Mouse (Mus musculus) kidney, embryonic 16.5 days (tissue): ENCODE data around the gene Mfap2. TPM values are rescaled to one million over a fixed set of nuclear protein-coding genes. Genes with fewer than 3 reads are reported as not detected.

Experiments used
- ATAC-seq: fragments of 200-750 bp; cut with Nextera tagmentation; 2 replicates; pipeline ENCODE4 v1.8.0; 2017; ENCODE audit warnings: moderate TSS enrichment; ENCODE audit not compliant: low FRiP score, low TSS enrichment
- H3K27ac ChIP-seq: fragments of 300-500 bp; sonication (generic); 2 replicates; pipeline ENCODE4 v1.5.1; 2014; ENCODE audit warnings: low read length
- H3K27me3 ChIP-seq: fragments of 300-500 bp; sonication (generic); 2 replicates; pipeline ENCODE4 v1.6.1; 2014; ENCODE audit warnings: low read length, control low read depth, mixed read lengths; ENCODE audit not compliant: insufficient read depth
- H3K36me3 ChIP-seq: fragments of 300-500 bp; sonication (generic); 2 replicates; pipeline ENCODE4 v1.6.1; 2014; ENCODE audit warnings: low read length, control low read depth, mixed read lengths; ENCODE audit not compliant: insufficient read depth
- H3K4me1 ChIP-seq: fragments of 300-500 bp; sonication (generic); 2 replicates; pipeline ENCODE4 v1.6.1; 2014; ENCODE audit warnings: low read length, control low read depth, mixed read lengths; ENCODE audit not compliant: insufficient read depth
- H3K4me2 ChIP-seq: fragments of 300-500 bp; sonication (generic); replicated peaks from 2 replicates; pipeline ENCODE4 v1.6.1; 2014; ENCODE audit warnings: low read depth, low read length
- H3K4me3 ChIP-seq: fragments of 300-500 bp; sonication (generic); 2 replicates; pipeline ENCODE4 v1.5.1; 2014; ENCODE audit warnings: mild to moderate bottlenecking, low read length
- H3K9ac ChIP-seq: fragments of 300-500 bp; sonication (generic); replicated peaks from 2 replicates; pipeline ENCODE4 v1.6.1; 2014; ENCODE audit warnings: low read length
- H3K9me3 ChIP-seq: fragments of 300-500 bp; sonication (generic); 2 replicates; pipeline ENCODE4 v1.6.1; 2016; ENCODE audit warnings: low read length, control low read depth
- WGBS: fragments of 180-500 bp; shearing (Covaris S2); extraction: QIAGEN DNeasy Blood & Tissue Kit; methylation state at CpG from one replicate; pipeline ENCODE4 v1.1.7; 2014; 5-methylcytosine and 5-hydroxymethylcytosine counted together
- polyA plus RNA-seq: library from polyadenylated mRNA; unstranded; fragments of >200 nt; fragmentation: Nextera tagmentation; extraction: Ambion mirVana; gene quantifications from 2 replicates; pipeline ENCODE4 v1.2.1, GENCODE M21; 2015

The Mfap2 gene
- polyA plus RNA-seq, 1 experiment from 2014 or later, result 442 TPM

DNA sequence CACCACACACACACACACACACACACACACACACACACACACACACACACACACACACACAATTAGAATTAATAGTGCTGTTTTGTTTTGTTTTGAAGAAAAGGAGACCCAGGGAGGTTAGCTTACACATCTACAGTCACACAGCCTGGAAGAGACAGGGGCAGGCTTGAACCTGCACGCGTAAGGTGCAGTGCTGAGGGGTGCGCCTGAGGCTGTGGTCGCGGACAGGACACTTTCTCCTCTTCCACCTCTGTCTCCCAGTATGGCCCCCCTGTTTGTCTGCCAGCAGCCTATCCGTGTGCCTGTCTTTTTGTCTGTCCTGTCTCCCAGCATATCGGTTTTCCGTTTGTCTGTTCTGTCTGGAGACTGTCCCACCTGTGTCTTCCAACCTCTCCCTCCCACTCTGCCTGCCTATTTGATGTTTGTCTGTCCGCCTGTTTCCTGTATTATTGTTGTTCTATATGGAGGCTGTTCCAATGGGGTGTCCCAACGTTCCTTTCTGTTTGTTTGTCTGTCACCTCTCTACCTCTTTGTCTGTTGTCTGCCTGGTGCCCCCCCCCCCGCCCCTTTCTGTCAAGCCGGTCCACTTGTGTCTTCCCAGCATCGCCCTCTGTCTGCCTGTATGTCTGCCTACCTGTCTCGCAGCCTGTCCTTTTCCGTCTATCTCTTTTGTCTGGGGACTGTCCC is 24.1 kb upstream of the Mfap2 start:
- H3K4me3 ChIP-seq, result peak overlapping the region; percentile 72
- no peak overlapping the region for H3K27ac ChIP-seq
- peaks cover 26% of the 10 kb centered on the region for H3K4me1 ChIP-seq
- WGBS, result 28% methylated on average over 14 of the region's 15 CpGs
- H3K27me3 ChIP-seq, result no peaks in the 10 kb centered on the region
- ATAC-seq, result no peak
- H3K9me3 ChIP-seq, result peaks cover 3% of the 10 kb centered on the region; the same call in 1 of the 2 replicates
- H3K36me3 ChIP-seq, result no peaks in the 10 kb centered on the region
- H3K4me2 ChIP-seq, result peak overlapping the region; percentile 58
- peak overlapping the region; percentile 79 for H3K9ac ChIP-seq

DNA sequence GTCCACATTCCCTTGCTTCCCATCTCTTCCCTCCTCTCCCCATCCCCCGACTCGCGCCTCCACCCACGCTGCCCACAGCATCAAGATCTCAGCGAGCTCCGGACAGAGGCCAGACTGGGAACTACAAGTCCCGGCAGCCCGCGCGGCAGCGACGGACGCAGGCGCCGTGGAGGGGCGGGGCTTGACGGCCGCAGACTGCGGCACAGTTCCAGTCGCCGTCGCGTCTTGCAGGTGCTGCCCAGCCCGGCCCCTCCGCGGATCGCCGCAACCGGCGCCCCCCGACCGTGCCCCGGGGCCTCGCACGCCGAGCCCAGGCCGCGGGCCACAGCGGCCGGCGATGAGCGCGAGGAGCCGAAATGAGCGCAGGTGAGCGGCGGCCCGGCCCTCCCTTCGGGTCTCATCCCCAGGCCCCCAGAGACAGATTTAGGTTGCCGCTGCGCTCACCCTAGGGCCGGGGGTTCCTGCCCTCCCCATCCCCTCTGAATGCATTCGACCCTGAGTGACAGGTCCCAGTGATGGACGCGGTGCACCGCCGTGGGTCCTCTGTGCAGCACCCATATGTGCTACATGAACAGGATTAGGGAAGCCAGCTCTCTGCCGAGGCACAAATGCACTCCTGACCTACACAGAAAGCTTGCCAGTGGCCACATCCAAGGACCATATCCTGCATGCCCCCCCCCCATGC is 23.4 kb upstream of the Mfap2 start, which contains the start of gene Atp13a2:
TSS of gene Atp13a2 (plus strand) at position 163 of the 685 bp plus-strand sequence.
- no peaks in the 10 kb centered on the region for H3K36me3 ChIP-seq
- under 1% methylated on average over 58 of the region's 58 CpGs for WGBS
- no peak within 1 kb of the TSS for H3K27ac ChIP-seq
- peak within 1 kb of the TSS; percentile 79 for H3K9ac ChIP-seq
- H3K27me3 ChIP-seq, result no peaks in the 10 kb centered on the region
- no peaks in the 10 kb centered on the region for H3K9me3 ChIP-seq
- H3K4me1 ChIP-seq, result peaks cover 26% of the 10 kb centered on the region
- H3K4me3 ChIP-seq, result peak within 1 kb of the TSS; percentile 72
- H3K4me2 ChIP-seq, result peak within 1 kb of the TSS; percentile 58
- peak; percentile 90 for ATAC-seq

DNA sequence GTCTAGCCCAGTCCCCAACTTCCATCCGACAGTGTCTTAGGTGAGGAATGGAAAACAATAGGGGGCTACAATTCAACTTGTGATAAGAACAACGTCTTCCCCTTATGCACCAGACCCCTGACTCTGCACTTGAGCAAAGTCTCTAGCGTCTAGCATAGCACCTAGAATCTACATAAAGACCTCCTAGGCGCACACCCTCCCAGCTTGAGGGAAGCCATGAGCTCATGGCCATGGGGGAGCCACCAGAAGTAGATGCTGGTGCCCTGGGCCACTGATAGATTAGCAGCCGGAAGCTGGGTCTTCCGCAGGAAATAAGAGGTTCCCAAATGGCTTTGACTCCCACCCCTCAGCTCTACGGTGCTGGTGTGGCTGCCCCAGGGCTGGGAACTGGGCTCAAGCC is 22.7 kb upstream of the Mfap2 start:
- Histone ChIP-seq H3K27ac (no peak overlapping the region), H3K4me2 (peak overlapping the region; percentile 58), H3K4me1 (peaks cover 26% of the 10 kb centered on the region), H3K9ac (peak overlapping the region; percentile 79), H3K4me3 (peak overlapping the region; percentile 72), H3K9me3 (no peaks in the 10 kb centered on the region), H3K27me3 (no peaks in the 10 kb centered on the region), H3K36me3 (0 out of 2 replicates have a peak, but pooled peaks cover 4% of the 10 kb centered on the region)
- WGBS, result 11% methylated on average over 7 of the region's 7 CpGs
- ATAC-seq, result 0 out of 2 replicates have a peak, but pooled peaks have one; percentile 18

DNA sequence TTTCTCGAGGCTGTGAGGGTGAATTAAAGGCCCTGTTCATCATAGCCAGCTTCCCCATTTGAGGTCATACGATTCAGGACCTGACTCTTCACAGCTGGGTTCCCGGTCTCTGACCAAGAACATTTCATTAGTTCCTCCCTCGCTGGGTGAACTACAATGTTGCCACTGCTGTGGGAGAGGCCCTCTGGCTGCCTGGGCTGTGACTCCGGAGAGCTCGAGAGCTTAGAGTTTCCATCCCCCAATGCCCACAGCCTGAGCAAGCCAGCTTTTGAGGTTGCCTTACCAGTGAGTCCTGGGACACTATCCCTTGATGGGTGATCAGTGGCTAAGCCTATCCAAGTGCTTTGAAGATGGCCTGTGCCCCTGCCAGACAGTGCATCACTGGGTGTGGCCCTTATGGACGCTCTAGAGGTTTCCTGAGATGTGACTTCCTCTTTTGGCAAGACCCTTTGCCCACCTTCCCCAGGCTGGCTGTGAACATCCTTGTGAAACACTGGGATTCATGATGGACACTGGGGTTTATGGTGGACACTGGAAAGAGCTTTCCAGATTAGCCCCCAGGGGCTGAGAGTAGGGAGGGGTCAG is 21.4 kb upstream of the Mfap2 start:
- WGBS, result 41% methylated on average over 7 of the region's 7 CpGs
- Histone ChIP-seq H3K27ac (no peak overlapping the region), H3K36me3 (peaks cover 4% of the 10 kb centered on the region; the same call in 1 of the 2 replicates), H3K4me2 (no peak overlapping the region), H3K27me3 (no peaks in the 10 kb centered on the region), H3K9ac (no peak overlapping the region), H3K4me3 (no peak overlapping the region), H3K4me1 (peaks cover 23% of the 10 kb centered on the region), H3K9me3 (no peaks in the 10 kb centered on the region)
- ATAC-seq, result no peak

DNA sequence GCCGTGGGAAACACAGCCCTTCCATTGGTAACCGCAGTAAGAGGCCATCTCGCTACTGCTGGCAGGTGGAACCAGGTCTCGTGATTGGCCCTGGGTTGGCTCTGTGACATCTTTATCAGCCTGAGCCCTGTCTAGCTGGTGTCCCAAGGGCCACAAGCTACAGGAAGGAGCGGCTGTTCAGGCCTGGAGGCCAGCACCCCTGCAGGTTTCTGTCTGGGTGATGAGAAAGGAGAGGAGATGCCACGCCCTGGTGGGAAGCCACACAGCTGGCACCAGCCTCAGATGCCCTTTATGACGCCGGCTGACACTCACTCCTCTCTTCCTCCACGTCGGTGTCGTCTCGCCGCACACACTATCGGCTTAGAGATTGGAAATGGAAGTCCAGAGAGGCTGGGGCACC is 20.8 kb upstream of the Mfap2 start:
- peaks cover 8% of the 10 kb centered on the region; the same call in 1 of the 2 replicates for H3K36me3 ChIP-seq
- no peak overlapping the region for H3K27ac ChIP-seq
- no peak overlapping the region for H3K4me3 ChIP-seq
- 89% methylated on average over 14 of the region's 14 CpGs for WGBS
- peak overlapping the region; percentile 6; the same call in 1 of the 2 replicates for H3K9ac ChIP-seq
- no peak for ATAC-seq
- no peaks in the 10 kb centered on the region for H3K9me3 ChIP-seq
- no peaks in the 10 kb centered on the region for H3K27me3 ChIP-seq
- no peak overlapping the region for H3K4me2 ChIP-seq
- peaks cover 23% of the 10 kb centered on the region for H3K4me1 ChIP-seq

DNA sequence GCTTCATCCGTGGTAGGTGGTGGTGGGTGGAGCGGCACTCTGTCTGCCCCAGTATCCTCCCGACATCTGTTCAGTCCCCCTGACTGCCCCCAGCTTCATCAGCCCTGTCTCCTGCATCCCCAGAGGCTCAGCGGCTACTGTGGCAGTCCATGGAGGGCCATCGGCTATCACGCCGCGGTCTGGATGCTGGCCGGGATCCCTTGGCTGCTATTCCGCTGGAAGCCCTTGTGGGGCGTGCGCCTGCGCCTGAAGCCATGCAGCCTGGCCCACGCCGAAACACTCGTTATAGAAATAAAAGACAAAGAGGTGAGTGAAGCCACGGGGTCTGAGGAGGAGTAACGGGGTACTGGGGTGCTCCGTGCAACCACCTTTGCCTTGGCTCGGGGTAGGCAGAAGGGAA is 18.0 kb upstream of the Mfap2 start:
- H3K27ac ChIP-seq, result no peak overlapping the region
- no peaks in the 10 kb centered on the region for H3K27me3 ChIP-seq
- WGBS, result 85% methylated on average over 20 of the region's 20 CpGs
- peaks cover 22% of the 10 kb centered on the region for H3K4me1 ChIP-seq
- no peaks in the 10 kb centered on the region for H3K9me3 ChIP-seq
- H3K4me3 ChIP-seq, result no peak overlapping the region
- no peak for ATAC-seq
- H3K36me3 ChIP-seq, result peaks cover 33% of the 10 kb centered on the region
- H3K4me2 ChIP-seq, result no peak overlapping the region
- H3K9ac ChIP-seq, result no peak overlapping the region

DNA sequence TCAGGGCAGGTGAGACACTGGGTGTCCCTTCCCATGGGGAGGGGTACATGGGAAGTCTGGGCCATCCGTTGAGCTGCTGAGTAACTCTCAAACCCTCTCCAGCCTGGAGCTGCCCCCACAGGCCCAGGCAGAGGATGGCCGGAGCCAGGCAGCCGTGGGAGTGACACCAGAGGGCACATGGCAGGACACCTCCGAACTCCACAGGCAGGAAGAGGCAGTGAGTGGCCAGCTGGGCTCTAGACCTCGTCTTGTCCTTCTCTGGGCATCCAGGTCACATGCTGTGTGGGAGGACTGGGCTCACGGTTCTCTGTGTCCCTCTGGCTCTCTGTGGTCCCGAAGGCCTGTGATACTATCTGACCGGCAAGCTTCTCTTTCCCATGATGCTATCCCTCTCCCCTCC is 16.4 kb upstream of the Mfap2 start:
- no peaks in the 10 kb centered on the region for H3K9me3 ChIP-seq
- no peak overlapping the region for H3K4me2 ChIP-seq
- H3K27ac ChIP-seq, result no peak overlapping the region
- H3K9ac ChIP-seq, result no peak overlapping the region
- H3K4me3 ChIP-seq, result no peak overlapping the region
- peaks cover 42% of the 10 kb centered on the region for H3K36me3 ChIP-seq
- peaks cover 7% of the 10 kb centered on the region for H3K4me1 ChIP-seq
- no peaks in the 10 kb centered on the region for H3K27me3 ChIP-seq
- ATAC-seq, result peak; percentile 14; the same call in 1 of the 2 replicates
- WGBS, result 27% methylated on average over 8 of the region's 8 CpGs

DNA sequence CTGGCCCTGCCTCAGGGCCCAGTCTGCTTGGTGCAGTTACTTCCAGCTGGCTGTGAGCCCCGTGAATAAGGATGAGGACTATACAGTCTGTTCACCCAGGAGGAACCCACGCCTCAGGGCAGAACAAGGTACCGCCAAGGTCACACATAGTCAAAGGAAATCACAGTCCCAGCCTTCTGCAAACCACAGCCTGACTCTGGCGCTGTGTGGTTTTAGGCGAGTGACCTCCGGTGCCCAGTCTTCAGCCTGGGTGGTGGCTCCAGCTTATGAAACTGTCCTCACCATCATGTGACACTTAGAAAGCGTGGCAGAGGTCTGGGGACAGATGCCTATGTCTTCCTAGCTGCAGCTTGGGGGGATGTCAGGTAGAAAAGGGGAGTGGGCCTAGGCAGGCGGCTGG is 14.4 kb upstream of the Mfap2 start:
- Histone ChIP-seq H3K9ac (no peak overlapping the region), H3K4me2 (no peak overlapping the region), H3K36me3 (peaks cover 55% of the 10 kb centered on the region), H3K27me3 (no peaks in the 10 kb centered on the region), H3K9me3 (no peaks in the 10 kb centered on the region), H3K4me1 (no peaks in the 10 kb centered on the region), H3K4me3 (no peak overlapping the region), H3K27ac (no peak overlapping the region)
- 93% methylated on average over 8 of the region's 8 CpGs for WGBS
- no peak for ATAC-seq

DNA sequence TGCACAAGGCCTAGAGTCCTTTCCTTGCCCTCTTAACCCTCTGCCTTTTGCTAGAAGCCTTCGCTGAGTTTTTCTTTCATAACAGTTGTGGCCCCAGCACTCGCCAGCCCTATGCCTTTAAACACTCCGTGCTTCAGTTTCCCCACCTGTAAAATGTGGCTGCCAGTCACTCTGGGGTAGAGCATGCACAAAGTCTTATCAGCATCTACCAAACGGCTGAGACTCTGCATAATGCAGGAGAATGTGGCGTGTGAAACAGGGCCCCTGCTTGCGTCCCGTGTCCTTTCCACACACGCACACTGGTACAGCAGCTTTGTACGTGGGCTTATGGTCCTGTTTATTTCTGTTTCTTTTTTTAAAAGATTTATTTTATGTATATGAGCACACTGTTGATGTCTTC is 13.4 kb upstream of the Mfap2 start:
- no peak overlapping the region for H3K9ac ChIP-seq
- 93% methylated on average over 9 of the region's 9 CpGs for WGBS
- no peak overlapping the region for H3K27ac ChIP-seq
- no peaks in the 10 kb centered on the region for H3K27me3 ChIP-seq
- H3K36me3 ChIP-seq, result peaks cover 56% of the 10 kb centered on the region
- no peak overlapping the region for H3K4me2 ChIP-seq
- H3K4me3 ChIP-seq, result no peak overlapping the region
- H3K4me1 ChIP-seq, result no peaks in the 10 kb centered on the region
- no peaks in the 10 kb centered on the region for H3K9me3 ChIP-seq
- no peak for ATAC-seq

DNA sequence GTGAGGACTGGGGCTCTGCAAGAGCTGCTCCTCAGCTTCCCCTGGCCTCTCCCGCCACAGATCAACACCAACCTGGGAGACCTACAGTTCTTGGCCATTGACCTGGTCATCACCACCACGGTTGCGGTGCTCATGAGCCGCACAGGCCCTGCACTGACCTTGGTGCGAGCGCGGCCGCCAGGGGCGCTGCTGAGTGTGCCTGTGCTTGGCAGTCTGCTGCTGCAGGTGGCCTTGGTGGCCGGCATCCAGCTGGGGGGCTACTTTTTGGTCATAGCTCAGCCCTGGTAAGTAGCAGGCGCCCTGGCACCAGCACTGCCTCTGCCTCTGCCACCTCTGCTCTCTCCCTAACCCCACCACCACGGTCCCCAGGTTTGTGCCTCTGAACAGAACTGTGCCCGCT is 4.2 kb upstream of the Mfap2 start:
- no peak overlapping the region for H3K4me3 ChIP-seq
- ATAC-seq, result no peak
- 82% methylated on average over 11 of the region's 13 CpGs for WGBS
- no peak overlapping the region for H3K27ac ChIP-seq
- no peak overlapping the region for H3K4me2 ChIP-seq
- H3K36me3 ChIP-seq, result peaks cover 40% of the 10 kb centered on the region
- H3K4me1 ChIP-seq, result peaks cover 8% of the 10 kb centered on the region
- H3K9ac ChIP-seq, result no peak overlapping the region
- H3K27me3 ChIP-seq, result no peaks in the 10 kb centered on the region
- no peaks in the 10 kb centered on the region for H3K9me3 ChIP-seq
